Mouse (Mus musculus) liver, embryonic 16.5 days (tissue): ENCODE data around the gene Ucma. TPM values are rescaled to one million over a fixed set of nuclear protein-coding genes. Genes with fewer than 3 reads are reported as not detected.

Experiments
- ATAC-seq: fragments of 200-750 bp; cut with Nextera tagmentation; 2 replicates; pipeline ENCODE4 v1.8.0; 2017; ENCODE audit warnings: low read depth, mild to moderate bottlenecking, moderate number of reproducible peaks, moderate library complexity
- H3K27ac ChIP-seq: fragments of 300-500 bp; sonication (generic); 2 replicates; pipeline ENCODE4 v1.5.1; 2014; ENCODE audit warnings: mild to moderate bottlenecking, low read length
- H3K27me3 ChIP-seq: fragments of 300-500 bp; sonication (generic); 2 replicates; pipeline ENCODE4 v1.6.1; 2014; ENCODE audit warnings: low read depth, low read length, mixed read lengths; ENCODE audit not compliant: control insufficient read depth, insufficient read depth
- H3K36me3 ChIP-seq: fragments of 300-500 bp; sonication (generic); 2 replicates; pipeline ENCODE4 v1.6.1; 2014; ENCODE audit warnings: mild to moderate bottlenecking; ENCODE audit not compliant: control insufficient read depth, insufficient read depth
- H3K4me1 ChIP-seq: fragments of 300-500 bp; sonication (generic); 2 replicates; pipeline ENCODE4 v1.6.1; 2014; ENCODE audit warnings: low read depth, low read length, mixed read lengths; ENCODE audit not compliant: control insufficient read depth
- H3K4me2 ChIP-seq: fragments of 300-500 bp; sonication (generic); 2 replicates; pipeline ENCODE4 v1.6.1; 2014; ENCODE audit warnings: low read depth, low read length, mixed read lengths
- H3K4me3 ChIP-seq: fragments of 300-500 bp; sonication (generic); 2 replicates; pipeline ENCODE4 v1.5.1; 2014; ENCODE audit warnings: low read depth, mild to moderate bottlenecking, low read length
- H3K9ac ChIP-seq: fragments of 300-500 bp; sonication (generic); 2 replicates; pipeline ENCODE4 v1.6.1; 2014; ENCODE audit warnings: low read depth, low read length
- H3K9me3 ChIP-seq: fragments of 300-500 bp; sonication (generic); replicated peaks from 2 replicates; pipeline ENCODE4 v1.6.1; 2016; ENCODE audit warnings: low read length; ENCODE audit not compliant: control insufficient read depth
- WGBS: fragments of 180-500 bp; shearing (Covaris S2); extraction: QIAGEN DNeasy Blood & Tissue Kit; methylation state at CpG from one replicate; pipeline ENCODE4 v1.1.7; 2014; ENCODE audit not compliant: insufficient replicate concordance; 5-methylcytosine and 5-hydroxymethylcytosine counted together
- polyA plus RNA-seq: library from polyadenylated mRNA; unstranded; fragments of >200 nt; fragmentation: Nextera tagmentation; extraction: Ambion mirVana; gene quantifications from 2 replicates; pipeline ENCODE4 v1.2.1, GENCODE M21; 2015

The Ucma gene
- polyA plus RNA-seq, 1 experiment from 2014 or later, result not detected

GRCm38 (mm10) chr2:4958039-4958438 is 17.9 kb upstream of the Ucma start:
- H3K4me3 ChIP-seq, result no peak overlapping the region
- ATAC-seq, result no peak
- whole genome bisulfite sequencing, result 75% methylated on average over 12 of the region's 12 CpGs
- no peak overlapping the region for H3K4me2 ChIP-seq
- no peaks in the 10 kb centered on the region for H3K9me3 ChIP-seq
- H3K4me1 ChIP-seq, result no peaks in the 10 kb centered on the region
- no peak overlapping the region for H3K27ac ChIP-seq
- H3K36me3 ChIP-seq, result no peaks in the 10 kb centered on the region
- H3K27me3 ChIP-seq, result no peaks in the 10 kb centered on the region
- no peak overlapping the region for H3K9ac ChIP-seq

GRCm38 (mm10) chr2:4967806-4968205 is 8.1 kb upstream of the Ucma start:
- H3K27ac ChIP-seq, result no peak overlapping the region
- no peaks in the 10 kb centered on the region for H3K4me1 ChIP-seq
- no peak for ATAC-seq
- no peaks in the 10 kb centered on the region for H3K27me3 ChIP-seq
- H3K4me2 ChIP-seq, result no peak overlapping the region
- no peaks in the 10 kb centered on the region for H3K36me3 ChIP-seq
- WGBS, result 75% methylated on average over 2 of the region's 2 CpGs
- H3K4me3 ChIP-seq, result no peak overlapping the region
- no peak overlapping the region for H3K9ac ChIP-seq
- no peaks in the 10 kb centered on the region for H3K9me3 ChIP-seq

GRCm38 (mm10) chr2:4969083-4969482 is 6.8 kb upstream of the Ucma start:
- Histone ChIP-seq H3K9ac (no peak overlapping the region), H3K27ac (no peak overlapping the region), H3K4me1 (no peaks in the 10 kb centered on the region), H3K9me3 (no peaks in the 10 kb centered on the region), H3K27me3 (no peaks in the 10 kb centered on the region), H3K4me2 (no peak overlapping the region), H3K36me3 (no peaks in the 10 kb centered on the region), H3K4me3 (no peak overlapping the region)
- ATAC-seq, result no peak
- 72% methylated on average over 1 of the region's 2 CpGs for WGBS

- Histone ChIP-seq H3K9ac (no peak overlapping the region), H3K27ac (no peak overlapping the region), H3K36me3 (no peaks in the 10 kb centered on the region), H3K9me3 (no peaks in the 10 kb centered on the region), H3K4me1 (no peaks in the 10 kb centered on the region), H3K4me2 (no peak overlapping the region), H3K27me3 (no peaks in the 10 kb centered on the region), H3K4me3 (no peak overlapping the region)
- ATAC-seq, result no peak
- 56% methylated on average over 8 of the region's 8 CpGs for WGBS
Observed at GRCm38 (mm10) chr2:4978091-4978490, 2.2 kb downstream of the Ucma start.

GRCm38 (mm10) chr2:4983987-4984386 is 8.1 kb downstream of the Ucma start:
- Histone ChIP-seq H3K27ac (no peak overlapping the region), H3K4me3 (no peak overlapping the region), H3K9ac (no peak overlapping the region), H3K36me3 (no peaks in the 10 kb centered on the region), H3K27me3 (no peaks in the 10 kb centered on the region), H3K4me2 (no peak overlapping the region), H3K9me3 (no peaks in the 10 kb centered on the region), H3K4me1 (no peaks in the 10 kb centered on the region)
- no peak for ATAC-seq
- 36% methylated on average over 5 of the region's 5 CpGs for WGBS

GRCm38 (mm10) chr2:4985000-4985399 is 9.1 kb downstream of the Ucma start:
- Histone ChIP-seq H3K27ac (no peak overlapping the region), H3K9me3 (no peaks in the 10 kb centered on the region), H3K4me1 (no peaks in the 10 kb centered on the region), H3K27me3 (no peaks in the 10 kb centered on the region), H3K36me3 (peaks cover 6% of the 10 kb centered on the region; the same call in 1 of the 2 replicates), H3K4me2 (no peak overlapping the region), H3K4me3 (no peak overlapping the region), H3K9ac (no peak overlapping the region)
- ATAC-seq, result no peak
- 63% methylated on average over 6 of the region's 6 CpGs for WGBS

- Histone ChIP-seq H3K4me3 (no peak overlapping the region), H3K27me3 (no peaks in the 10 kb centered on the region), H3K9ac (no peak overlapping the region), H3K9me3 (no peaks in the 10 kb centered on the region), H3K4me2 (no peak overlapping the region), H3K4me1 (no peaks in the 10 kb centered on the region), H3K36me3 (peaks cover 21% of the 10 kb centered on the region), H3K27ac (no peak overlapping the region)
- 78% methylated on average over 4 of the region's 4 CpGs for WGBS
- ATAC-seq, result no peak
Observed at GRCm38 (mm10) chr2:4986798-4987197, 10.9 kb downstream of the Ucma start.

- Histone ChIP-seq H3K4me1 (no peaks in the 10 kb centered on the region), H3K36me3 (peaks cover 24% of the 10 kb centered on the region), H3K27me3 (no peaks in the 10 kb centered on the region), H3K4me3 (no peak overlapping the region), H3K27ac (no peak overlapping the region), H3K9me3 (no peaks in the 10 kb centered on the region), H3K9ac (no peak overlapping the region), H3K4me2 (no peak overlapping the region)
- 75% methylated on average over 8 of the region's 8 CpGs for WGBS
- no peak for ATAC-seq
Observed at GRCm38 (mm10) chr2:4987388-4988180, 11.7 kb downstream of the Ucma start.

- Histone ChIP-seq H3K4me1 (no peaks in the 10 kb centered on the region), H3K9me3 (no peaks in the 10 kb centered on the region), H3K9ac (no peak overlapping the region), H3K27me3 (no peaks in the 10 kb centered on the region), H3K4me2 (no peak overlapping the region), H3K27ac (no peak overlapping the region), H3K36me3 (peaks cover 36% of the 10 kb centered on the region), H3K4me3 (no peak overlapping the region)
- WGBS, result 71% methylated on average over 11 of the region's 11 CpGs
- no peak for ATAC-seq
Observed at GRCm38 (mm10) chr2:4988826-4989424, 13.0 kb downstream of the Ucma start.
